Mouse (Mus musculus): ENCODE data around the gene Txnrd2.

Gene Txnrd2

DNA sequence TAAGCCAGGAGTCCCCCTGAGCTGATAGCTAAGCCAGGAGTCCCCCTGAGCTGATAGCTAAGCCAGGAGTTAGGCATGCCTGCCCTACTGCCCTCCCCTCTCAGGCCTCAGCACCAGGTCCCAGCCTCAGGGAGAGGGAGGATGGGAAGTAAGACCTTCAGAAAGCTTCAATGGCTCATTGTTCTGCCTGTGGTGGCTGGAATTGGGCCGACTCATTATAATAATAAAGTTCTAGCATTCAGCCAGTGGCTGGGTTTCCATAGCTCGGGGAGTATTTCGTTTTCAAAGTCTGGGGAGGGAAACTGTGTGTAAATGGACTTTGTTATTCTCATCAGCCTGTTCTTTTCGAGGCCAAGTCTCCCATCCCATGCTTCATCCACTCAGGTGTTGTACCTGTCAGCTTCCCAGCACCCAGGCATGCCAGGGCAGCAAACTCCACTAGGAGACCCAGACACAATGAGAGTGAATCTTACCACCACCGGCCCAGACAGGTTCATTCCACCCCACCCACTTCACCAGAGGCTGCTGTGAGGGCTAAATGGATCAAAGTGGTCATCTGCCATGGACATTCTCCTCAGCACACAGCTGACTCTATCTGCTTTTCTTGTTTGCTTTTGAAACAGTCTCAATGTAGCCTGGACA lies 58.7 kb downstream of the Txnrd2 start:
- in situ Hi-C loops (cut with MboI): no loop called here

DNA sequence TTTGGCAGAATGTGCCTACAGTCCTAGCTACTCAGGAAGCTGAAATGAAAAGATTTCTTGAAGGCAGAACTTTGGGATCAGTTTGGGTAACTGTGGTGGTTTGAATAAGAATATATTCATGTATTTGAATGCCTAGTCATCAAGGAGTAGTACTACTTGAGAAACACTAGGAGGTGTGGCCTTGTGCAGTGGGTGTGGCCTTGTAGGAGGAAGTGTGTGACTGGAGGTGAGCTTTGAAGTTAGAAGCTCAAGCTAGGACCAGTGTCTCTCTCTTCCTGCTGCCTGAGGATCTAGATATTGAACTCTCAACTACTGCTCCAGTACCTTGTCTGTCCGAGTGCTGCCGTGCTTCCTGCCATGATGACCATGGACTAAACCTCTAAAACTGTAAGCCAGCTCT lies 59.9 kb downstream of the Txnrd2 start:
- in situ Hi-C loops (cut with MboI): no loop called here

DNA sequence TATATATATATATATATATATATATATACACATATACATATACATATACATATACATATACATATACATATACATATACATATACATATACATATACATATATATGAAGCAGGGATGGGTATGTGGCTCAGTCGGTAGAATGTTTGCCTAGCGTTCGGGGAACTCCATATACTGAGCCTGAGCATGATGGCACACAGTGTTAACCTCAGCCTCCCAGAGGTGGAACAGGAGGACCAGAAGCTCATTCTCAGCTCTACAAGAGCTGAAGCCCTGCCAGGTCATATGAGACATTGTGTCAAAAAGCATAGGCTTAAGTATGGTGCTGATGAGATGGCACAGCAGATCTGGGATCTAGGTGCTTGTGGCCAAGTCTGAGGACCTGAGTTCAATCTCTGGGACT lies 64.1 kb downstream of the Txnrd2 start:
- in situ Hi-C loops (cut with MboI): no loop called here

DNA sequence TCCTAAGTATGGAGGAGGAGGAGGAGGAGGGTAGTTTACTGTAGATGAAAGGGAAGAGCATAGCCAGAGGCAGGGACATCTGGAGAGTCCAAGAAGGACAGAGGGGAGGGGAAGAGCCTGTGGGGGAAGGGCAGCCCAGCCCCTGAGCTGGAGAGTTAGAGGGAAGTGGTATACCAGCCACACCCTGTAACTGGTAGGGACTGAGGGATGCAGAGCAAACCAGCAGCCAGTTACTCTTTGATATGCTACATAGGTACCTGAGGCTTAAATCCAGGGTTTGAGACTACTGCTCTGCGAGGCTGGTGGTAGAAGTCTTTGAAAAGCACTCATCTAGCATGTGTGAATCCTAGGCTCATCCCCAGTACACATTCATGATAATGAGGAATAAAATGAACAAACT lies 64.7 kb downstream of the Txnrd2 start:
- in situ Hi-C loops (cut with MboI): no loop called here

DNA sequence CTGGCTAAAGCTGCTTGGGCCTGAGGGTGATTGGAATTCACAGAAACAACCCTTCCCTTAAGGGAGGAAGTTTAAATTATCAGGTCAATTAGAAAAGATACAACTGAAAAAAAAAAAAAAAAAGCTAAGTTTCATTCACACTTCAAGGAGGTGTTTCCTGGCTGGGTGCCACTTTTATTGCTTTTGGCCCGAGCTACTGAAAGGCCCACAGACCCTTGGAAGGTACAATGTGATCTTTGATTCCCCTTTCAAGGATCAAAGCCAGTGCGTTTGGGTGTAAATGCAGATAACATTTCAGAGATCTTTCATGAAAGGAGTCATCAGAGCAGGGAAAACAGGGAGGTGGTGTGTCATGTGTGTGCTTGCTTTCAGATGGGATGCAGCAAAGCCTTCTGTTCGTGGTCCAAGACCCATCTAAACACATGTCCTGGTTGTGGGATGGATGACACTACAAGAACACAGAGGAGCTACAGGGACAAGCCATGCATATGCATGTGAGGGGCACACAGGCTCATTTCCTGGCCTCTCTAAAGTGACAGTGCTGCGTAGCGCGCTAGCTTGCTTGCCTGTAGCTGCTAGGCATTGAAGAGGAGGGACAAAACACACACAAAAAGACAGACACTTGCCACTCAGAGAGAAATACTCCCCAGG lies 71.8 kb downstream of the Txnrd2 start:
- in situ Hi-C loops (cut with MboI): no loop called here

DNA sequence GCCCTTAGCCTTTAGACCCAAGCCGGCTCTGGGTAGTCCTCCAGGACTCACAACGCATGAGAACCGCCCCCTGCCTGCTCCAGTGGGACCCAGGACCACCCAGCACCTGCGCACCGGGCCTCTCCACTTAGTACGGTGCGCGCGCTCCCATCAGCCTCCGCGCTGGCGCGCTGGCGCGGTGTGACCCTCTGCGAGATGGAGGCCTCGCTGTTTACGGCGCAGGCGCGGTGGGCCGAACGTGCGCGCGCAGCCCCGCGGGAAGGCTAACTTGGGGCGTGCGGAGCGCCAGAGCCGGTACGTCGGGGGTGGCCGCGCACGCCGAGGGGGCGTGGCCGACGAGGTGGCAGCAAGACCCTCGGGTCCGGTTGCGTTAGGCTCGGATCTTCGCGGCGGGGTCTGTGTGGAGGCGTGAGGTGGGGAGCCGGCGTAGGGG lies 72.4 kb downstream of the Txnrd2 start, which contains the start of the genes Gnb1l and Rtl10:
TSS of gene Gnb1l (plus strand) at position 156 of the 433 bp plus-strand sequence.
TSS of gene Rtl10 (plus strand) at position 344 of the 433 bp plus-strand sequence.
- in situ Hi-C loops (cut with MboI): no loop called here

DNA sequence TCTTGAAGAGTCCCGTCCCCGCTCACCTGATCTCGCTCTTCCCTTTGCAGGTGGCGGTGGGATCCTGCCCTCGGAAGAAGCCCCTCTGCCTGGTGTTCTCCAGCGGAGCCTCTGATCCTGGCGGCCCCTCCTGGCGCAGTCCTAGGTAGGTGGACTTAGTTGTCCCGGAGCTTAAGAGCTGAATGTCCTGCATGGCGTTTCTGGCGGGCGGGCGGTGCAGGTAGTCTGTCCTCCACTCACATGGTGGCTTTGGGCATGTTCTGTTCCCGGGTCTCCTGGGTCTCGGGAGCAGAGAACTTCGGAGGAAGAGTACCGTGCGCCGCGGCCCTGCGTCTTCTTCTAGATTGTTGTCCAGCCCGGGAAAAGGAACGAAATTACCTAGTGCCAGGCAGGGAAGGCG lies 72.8 kb downstream of the Txnrd2 start:
- in situ Hi-C loops (cut with MboI): no loop called here

DNA sequence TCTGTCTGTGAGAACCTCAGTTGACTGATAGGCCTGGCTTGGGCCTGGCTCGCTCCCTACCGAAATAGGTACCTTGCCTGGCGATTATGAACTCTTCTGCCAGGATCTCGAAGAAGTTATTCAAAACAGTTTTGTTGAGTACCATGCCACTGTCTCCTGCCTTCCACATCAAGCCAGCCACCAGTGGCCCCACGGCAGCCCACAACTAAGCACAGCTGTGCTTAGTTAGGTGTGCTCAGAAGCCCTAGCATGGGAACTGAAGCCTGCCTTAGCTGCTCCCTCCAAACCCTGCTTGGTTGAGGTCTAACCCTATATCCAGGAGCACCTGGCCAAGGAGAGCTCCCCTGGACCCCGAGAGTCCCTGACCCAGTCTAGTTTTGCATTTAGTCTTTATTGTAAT lies 75.3 kb downstream of the Txnrd2 start:
- in situ Hi-C loops (cut with MboI): no loop called here

DNA sequence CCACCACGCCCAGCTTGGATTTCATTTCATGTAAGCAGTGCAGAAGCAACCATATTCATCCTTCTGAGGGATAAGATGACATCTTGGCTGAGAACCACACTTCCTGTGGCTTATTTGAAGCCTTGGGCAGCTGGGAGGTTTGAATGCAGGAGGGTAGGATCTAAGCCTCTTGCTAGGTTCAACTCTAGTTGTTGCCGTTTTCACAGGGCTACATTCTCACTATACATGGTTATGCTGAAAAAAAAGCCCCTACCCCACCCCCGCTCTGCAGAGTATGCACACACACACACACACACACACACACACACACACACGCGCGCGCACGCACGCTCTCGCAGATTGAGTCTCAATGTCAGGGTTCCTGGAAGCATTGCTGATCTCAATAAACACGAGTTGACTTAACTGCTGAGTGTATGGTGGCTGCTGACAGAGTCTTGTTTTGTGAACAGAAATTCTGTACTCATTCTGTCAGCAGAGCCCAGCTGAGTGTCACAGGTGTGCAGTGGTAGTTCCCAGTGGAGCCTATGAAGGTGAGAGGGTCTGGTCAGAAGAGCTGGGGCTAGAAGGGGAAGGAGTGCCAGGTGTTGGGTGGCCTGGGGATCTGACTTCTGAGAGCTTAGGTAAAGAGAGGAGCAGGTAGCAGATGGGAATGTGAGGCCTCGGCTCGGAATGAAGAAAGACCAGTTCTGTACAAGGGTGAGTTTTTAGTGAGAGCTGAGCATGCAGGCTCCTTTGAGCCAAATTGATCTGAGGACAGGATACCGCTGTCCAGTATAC lies 77.6 kb downstream of the Txnrd2 start:
- in situ Hi-C loops (cut with MboI): no loop called here

DNA sequence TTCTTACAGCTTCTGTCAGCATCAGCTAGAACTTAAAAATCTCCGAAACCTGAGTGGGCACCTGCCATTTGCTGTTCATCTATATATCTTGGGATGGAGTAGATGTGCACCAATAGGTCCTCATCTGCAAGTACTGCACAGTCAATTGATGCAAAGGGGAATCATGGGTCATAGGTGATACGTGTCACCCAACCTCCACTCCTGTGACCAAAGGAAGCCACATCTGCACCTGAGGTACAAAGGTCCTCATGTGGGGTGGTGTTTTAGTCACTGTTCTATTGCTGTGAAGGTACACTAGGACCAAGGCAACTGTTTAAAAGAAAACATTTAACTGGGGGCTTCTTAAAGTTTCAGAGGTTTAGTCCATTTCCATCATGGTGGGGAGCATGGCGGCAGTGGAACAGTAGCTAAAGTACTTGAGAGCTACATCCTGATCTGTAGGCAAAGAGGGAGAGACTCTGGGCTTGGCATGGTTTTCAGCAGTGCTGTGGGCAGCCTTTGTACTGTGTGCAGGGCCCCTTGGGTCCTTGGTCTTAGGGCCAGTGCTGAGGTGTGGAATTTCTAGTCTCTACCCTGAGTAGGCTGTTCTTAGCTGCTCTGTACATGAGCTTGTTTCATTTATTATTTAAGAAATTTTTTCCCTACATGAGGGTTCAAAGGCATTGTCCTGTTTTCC lies 80.5 kb downstream of the Txnrd2 start:
- in situ Hi-C loops (cut with MboI): no loop called here

DNA sequence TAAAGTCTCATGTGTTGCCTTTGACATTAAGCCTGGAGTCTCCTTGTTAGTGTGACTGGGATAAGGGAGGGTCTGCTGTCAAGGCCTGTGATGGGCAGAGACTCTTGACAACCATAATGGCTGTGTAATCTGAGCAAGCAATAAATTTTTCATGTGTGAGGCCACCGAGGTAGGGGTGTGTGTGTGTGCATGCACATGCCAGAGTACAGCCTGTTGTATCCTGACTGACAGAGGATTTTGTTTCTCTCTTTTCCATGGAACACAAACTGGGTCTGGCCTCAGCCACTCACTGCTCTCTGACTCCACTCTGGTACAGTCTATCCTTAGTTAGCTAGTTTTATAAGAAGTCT lies 81.0 kb downstream of the Txnrd2 start:
- in situ Hi-C loops (cut with MboI): no loop called here

DNA sequence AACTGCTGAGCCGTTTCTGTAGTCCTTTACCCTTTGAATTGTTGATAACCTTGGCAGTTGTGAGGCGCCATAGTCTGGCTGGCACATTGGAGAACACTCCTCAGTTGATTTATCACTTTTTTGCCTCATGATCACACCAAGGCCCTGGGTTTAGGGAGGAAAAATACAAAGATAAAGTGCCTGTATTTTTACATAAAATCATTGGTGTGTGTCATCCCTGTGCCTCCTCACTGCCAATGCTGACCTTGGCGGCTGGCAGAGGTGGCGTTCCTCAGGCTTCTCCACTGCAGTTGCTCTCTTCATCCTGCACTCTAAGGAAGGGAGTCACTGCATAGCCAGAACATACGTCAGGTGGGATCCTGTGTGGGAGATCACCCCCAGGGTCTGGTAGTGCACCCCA lies 85.6 kb downstream of the Txnrd2 start:
- in situ Hi-C loops (cut with MboI): no loop called here

DNA sequence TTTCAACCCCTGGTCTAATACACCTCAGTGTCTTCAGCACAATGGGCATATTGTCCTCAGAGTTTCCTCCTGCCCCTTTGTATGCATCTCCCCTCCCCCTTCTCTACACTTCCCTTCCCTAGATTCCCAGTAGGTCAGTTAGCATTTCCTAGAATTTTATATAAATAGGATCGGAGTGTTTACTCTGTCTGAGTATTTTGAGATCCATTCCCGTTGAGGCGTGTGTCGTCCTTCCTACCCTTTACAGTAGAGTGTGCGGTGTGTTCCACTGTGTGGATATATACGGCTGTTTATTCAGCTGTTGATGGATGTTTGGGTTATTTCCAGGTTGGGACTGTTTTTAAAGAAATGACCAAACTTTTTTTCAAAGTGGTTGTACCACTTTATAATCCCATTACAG lies 87.3 kb downstream of the Txnrd2 start:
- in situ Hi-C loops (cut with MboI): no loop called here

DNA sequence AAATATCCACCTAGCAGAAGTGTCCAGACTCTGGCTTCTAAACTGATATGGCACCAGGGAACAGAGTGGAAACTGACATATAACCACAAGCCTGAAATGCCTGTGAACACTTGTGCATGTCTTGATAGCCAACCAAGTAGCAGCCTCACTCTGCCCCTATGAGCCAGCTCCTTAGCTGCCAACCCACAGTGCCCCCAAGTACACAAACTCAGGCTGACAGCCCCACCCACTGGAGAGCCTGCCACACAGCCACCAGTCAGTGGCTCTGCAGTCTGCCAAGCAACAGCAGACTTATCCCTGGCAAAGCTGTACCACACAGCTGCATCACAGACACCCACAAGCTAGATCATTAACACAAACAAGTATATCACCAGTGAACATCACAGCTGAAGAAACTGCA lies 91.9 kb downstream of the Txnrd2 start:
- in situ Hi-C loops (cut with MboI): no loop called here

DNA sequence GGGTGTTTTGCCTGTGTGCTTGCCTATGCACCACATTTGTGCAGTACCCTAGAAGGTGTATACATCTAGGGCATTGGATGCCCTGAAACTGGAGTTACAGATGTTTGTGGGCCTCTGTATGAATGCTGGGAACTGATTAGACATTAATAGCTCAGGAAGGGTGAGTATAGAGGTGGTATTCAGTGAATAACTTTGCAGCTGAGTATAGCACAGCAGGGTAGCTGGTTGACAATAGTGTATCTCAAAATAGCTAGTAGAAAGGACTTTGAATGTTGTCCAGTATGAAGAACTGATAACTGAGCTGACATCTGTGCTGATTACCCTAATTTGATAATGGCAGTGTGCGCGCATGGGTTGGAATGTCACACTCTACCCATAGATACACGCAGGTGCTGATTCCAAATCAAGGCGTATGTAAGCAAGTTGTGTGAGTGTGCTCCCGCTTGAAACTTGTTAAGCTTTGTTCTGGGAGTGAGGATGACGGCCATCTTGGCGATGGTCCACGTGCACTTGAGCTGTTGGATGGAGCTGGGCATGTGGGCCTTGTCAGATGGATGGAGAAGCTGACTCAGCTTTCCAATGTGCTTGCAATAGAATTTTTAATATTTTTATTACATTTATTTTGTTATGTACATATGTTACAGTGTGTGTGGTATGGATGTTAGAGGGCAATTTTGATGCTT lies 97.5 kb downstream of the Txnrd2 start:
- in situ Hi-C loops (cut with MboI): no loop called here

DNA sequence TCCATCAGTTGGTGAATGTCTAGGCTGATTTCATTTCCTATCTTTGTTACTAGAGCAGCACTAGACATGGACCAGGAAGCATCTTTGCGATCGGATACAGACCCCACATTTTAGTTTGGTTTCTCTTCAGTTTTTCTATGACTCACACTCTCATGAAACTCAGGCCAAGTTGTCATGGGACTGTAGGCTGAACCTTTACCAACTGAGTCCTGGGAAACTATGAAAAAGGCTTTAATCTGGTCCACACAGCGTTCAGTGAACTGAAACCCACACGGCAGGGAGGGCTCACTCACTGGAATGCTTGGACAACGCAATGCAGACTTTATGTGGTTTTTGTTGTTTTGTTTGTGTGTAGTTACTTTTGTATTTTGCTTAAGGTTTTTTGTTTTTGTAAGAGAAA lies 102.5 kb downstream of the Txnrd2 start:
- in situ Hi-C loops (cut with MboI): no loop called here

Data from mature B cell (primary cell).